Mouse (Mus musculus): ENCODE measurements around the gene Foxg1. TPM values are rescaled to one million over a fixed set of nuclear protein-coding genes. Genes with fewer than 3 reads are reported as not detected.

Gene Foxg1
- polyA plus RNA-seq (2016; fragmentation: Nextera tagmentation; extraction: Ambion mirVana) = not detected in 2 replicates

DNA sequence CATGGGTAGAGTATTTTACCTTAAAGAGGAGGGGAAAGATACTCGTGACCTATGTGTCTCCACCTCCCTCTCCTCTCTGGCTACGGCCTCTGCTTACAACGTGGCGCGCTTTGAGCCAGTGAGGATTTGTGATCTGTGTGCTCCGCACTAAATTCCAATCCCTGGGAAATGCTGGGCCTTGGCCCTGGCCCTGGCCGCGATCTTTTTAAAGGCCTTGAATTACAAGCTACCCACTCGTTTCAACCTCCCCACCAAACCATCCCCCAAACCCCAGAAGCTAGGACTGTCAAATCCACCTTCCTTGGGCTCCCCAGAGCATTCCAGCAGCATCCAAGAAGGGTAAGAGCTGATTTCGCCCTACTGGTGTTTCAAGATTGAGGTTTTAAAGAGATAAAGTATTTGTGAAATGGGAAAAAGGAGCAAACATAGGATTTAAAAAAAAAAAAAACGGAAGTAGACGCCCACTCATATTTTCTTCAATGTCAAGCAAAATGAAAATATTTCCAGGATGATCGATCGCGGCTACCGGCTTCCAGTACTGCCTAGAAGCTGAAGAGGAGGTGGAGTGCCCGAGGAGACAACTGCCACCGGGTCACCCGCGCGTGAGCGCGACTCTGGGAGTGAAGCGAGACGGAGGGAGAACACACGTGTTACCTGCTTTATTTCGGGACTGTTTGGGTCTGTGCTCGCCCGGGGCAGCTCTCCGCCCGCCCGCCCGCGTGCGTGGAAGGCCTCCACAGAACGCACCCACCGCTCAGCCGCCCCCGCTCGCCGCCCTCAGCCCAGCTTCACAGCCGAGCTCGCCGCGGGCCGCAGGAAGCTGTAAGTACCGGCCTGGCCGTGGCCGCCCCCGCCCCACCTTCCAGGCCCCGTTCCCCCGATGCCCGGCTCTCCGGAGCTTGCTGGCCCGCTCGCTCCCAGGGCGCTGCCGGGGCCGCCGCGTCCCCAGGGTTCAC is at the start of gene Foxg1:
TSS of gene Foxg1 (plus strand) at position 96 of the 956 bp plus-strand sequence.
- peaks cover 7% of the 10 kb centered on the region for H3K4me1 ChIP-seq (replicated peaks)
- H3K27ac ChIP-seq = no peak within 1 kb of the TSS
- H3K4me2 ChIP-seq = peak within 1 kb of the TSS; percentile 60
- no peak within 1 kb of the TSS; the same call in 1 of the 2 replicates for H3K9ac ChIP-seq (replicated peaks)
- WGBS = under 1% methylated on average over 52 of the region's 61 CpGs
- H3K4me3 ChIP-seq (replicated peaks) = peak within 1 kb of the TSS; percentile 41
- peak; percentile 23; the same call in 1 of the 2 replicates for ATAC-seq (ENCODE audit: insufficient number of reproducible peaks, insufficient read depth, low FRiP score, low TSS enrichment, low read depth)
- no peaks in the 10 kb centered on the region for H3K36me3 ChIP-seq
- peaks cover 76% of the 10 kb centered on the region for H3K27me3 ChIP-seq
- no peaks in the 10 kb centered on the region for H3K9me3 ChIP-seq

DNA sequence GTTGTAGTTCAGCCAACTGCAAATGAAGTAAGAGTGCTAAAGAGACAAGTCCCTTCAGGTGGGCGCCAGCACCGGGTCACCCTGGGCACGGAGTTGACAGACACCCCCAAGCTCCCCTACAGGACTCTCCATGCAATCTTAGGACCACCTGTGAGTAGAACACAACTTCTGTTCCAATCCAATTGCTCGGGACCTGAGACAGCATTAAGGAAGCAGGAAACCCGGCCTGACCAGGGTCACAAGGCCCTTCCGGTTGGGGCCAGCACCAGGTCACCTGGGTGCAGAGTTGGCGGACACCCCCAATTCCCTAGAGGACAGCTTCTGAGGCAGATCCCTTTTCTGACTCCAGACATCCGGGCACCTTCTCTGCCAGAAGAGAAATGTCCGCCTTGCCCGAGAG is 32.8 kb upstream of the Foxg1 start:
- Histone ChIP-seq H3K9ac (replicated peaks) (no peak overlapping the region), H3K9me3 (no peaks in the 10 kb centered on the region), H3K27me3 (no peaks in the 10 kb centered on the region), H3K36me3 (no peaks in the 10 kb centered on the region), H3K4me3 (replicated peaks) (no peak overlapping the region), H3K4me2 (no peak overlapping the region), H3K27ac (no peak overlapping the region), H3K4me1 (replicated peaks) (no peaks in the 10 kb centered on the region)
- ATAC-seq (ENCODE audit: insufficient number of reproducible peaks, insufficient read depth, low FRiP score, low TSS enrichment, low read depth) = no peak
- whole genome bisulfite sequencing = 84% methylated on average over 10 of the region's 10 CpGs

DNA sequence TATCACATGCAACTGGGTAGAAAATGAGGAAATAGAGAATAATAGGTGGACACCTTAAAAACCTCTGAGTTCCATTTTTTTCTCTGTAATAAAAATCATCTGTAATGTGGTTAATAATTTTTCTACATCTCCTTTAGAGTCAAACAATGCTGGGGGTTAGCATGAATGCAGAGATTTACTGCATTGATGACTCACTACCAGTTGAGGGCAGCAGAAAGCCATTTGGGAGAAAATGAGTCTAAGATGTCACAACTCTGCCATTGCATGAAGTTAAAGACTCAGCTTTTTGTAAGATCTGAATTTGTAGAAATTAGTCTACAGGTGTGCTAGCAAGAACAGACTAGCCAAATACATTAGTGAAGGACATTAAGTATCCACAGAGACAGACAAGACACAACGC is 13.5 kb upstream of the Foxg1 start:
- 51% methylated on average over 1 of the region's 1 CpGs for WGBS
- no peak overlapping the region for H3K4me3 ChIP-seq (replicated peaks)

DNA sequence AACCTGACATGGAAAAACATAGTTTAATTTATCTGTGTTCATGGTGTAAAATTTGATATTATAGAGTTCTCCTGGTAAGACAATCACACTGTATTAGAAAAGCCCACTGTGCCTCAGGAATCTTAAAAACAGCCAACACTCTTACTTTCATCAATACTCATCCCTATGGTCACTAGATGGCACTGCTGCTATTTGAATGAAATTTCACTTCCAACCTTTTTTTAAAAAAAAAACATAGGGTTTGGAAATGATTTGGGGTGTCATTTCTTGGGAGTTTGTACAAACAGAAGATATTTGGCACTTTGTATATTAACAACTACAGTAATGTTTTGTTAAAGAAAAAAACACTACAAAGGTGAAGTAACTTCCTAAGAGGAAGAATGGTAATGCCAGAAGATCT is 10.3 kb upstream of the Foxg1 start:
- no peak overlapping the region for H3K4me2 ChIP-seq
- no peak overlapping the region for H3K4me3 ChIP-seq (replicated peaks)
- no peak overlapping the region for H3K27ac ChIP-seq
- H3K9me3 ChIP-seq = no peaks in the 10 kb centered on the region
- peaks cover 58% of the 10 kb centered on the region for H3K27me3 ChIP-seq
- H3K4me1 ChIP-seq (replicated peaks) = no peaks in the 10 kb centered on the region
- H3K9ac ChIP-seq (replicated peaks) = no peak overlapping the region
- H3K36me3 ChIP-seq = no peaks in the 10 kb centered on the region
- no peak for ATAC-seq (ENCODE audit: insufficient number of reproducible peaks, insufficient read depth, low FRiP score, low TSS enrichment, low read depth)

More for the DNA sequence above, 13.5 kb upstream of the Foxg1 start:
- Histone ChIP-seq H3K9me3 (no peaks in the 10 kb centered on the region), H3K9ac (replicated peaks) (no peak overlapping the region), H3K4me2 (no peak overlapping the region), H3K27me3 (peaks cover 29% of the 10 kb centered on the region), H3K36me3 (no peaks in the 10 kb centered on the region), H3K27ac (no peak overlapping the region), H3K4me1 (replicated peaks) (no peaks in the 10 kb centered on the region)
- ATAC-seq (ENCODE audit: insufficient number of reproducible peaks, insufficient read depth, low FRiP score, low TSS enrichment, low read depth) = no peak

DNA sequence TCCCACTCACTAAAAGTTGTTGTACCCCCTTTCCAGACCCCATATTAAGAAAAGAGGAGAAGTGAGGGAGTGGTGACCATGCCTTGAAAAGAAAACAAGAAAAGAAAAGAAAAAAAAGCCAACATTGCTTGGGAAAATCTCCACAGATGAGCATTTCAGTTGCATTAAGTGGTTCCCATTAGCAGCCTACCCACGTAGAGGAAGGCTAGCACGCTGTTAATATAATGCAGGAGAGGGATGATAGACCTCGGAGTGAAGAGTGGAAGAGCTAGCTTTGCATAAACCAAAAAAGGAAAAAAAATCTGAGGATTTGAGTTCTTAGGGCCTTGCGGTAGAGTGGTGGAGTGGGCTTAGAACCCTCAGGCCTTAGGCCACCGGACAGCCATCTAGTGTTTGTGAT is 9.3 kb upstream of the Foxg1 start:
- no peaks in the 10 kb centered on the region for H3K36me3 ChIP-seq
- H3K4me3 ChIP-seq (replicated peaks) = no peak overlapping the region
- no peaks in the 10 kb centered on the region for H3K9me3 ChIP-seq
- no peak overlapping the region for H3K9ac ChIP-seq (replicated peaks)
- H3K4me1 ChIP-seq (replicated peaks) = no peaks in the 10 kb centered on the region
- no peak for ATAC-seq (ENCODE audit: insufficient number of reproducible peaks, insufficient read depth, low FRiP score, low TSS enrichment, low read depth)
- WGBS = 5% methylated on average over 5 of the region's 5 CpGs
- H3K27me3 ChIP-seq = peaks cover 68% of the 10 kb centered on the region
- H3K27ac ChIP-seq = no peak overlapping the region
- H3K4me2 ChIP-seq = no peak overlapping the region

DNA sequence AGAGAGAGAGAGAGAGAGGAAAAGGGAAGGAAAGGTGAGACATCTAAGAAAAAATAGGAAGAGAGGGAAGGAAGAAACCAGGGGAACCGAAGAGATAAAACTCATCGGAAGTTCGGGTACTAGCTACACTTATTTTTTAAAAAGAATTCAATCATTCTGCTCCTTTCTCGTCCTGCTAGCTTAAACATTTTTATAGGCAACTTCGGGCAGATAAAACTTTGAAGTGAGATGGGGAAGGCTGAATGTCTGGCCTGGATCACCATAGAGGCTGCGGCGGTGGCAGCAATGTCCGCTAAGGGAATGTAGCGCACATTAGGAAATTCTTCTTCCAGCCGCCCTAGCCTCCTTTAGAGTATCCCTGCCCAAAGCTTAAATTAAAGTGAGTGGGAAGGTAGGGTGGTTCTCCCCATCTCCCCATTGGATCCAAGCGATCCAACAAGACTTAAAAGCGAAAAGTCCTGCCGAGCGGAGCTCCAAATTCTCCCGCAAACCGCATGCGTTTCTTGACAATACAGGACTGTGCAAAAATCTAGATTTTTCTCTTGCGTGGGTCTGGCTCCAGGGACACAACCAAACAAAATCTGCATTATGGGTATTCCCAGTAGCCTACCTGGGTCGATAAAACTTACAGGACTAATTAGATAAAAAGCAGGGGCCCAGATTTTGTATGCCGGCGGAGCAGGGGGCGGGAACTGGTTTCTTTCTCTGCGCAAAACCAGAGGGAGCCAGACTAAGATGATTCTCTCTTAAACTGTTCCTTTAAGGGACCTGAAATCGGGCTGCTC is 8.4 kb upstream of the Foxg1 start:
- no peak for ATAC-seq (ENCODE audit: insufficient number of reproducible peaks, insufficient read depth, low FRiP score, low TSS enrichment, low read depth)
- no peaks in the 10 kb centered on the region for H3K9me3 ChIP-seq
- no peak overlapping the region for H3K9ac ChIP-seq (replicated peaks)
- under 1% methylated on average over 24 of the region's 24 CpGs for WGBS
- peaks cover 76% of the 10 kb centered on the region for H3K27me3 ChIP-seq
- H3K4me1 ChIP-seq (replicated peaks) = no peaks in the 10 kb centered on the region
- H3K4me3 ChIP-seq (replicated peaks) = peak overlapping the region; percentile 4; the same call in 1 of the 2 replicates
- no peaks in the 10 kb centered on the region for H3K36me3 ChIP-seq
- H3K4me2 ChIP-seq = peak overlapping the region; percentile 39
- H3K27ac ChIP-seq = no peak overlapping the region

DNA sequence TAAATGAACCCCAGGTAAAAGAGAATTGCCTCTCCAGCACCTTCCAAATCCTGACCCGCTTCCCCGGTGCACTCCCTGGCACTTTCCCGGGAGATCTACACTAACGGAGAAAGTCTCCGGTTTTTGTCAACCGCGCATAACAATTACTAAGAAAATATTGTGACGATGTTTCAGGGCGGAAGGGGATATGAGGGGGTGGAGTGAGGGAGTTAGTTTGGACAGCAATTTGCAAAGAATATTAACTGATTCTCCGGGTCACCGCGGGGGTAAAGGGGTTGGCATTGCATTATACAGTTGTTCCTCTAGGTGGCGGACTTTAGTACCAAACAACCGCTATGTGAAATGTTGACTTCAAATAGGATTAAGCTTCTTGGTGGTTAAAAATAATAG is 7.9 kb upstream of the Foxg1 start:
- H3K27ac ChIP-seq = no peak overlapping the region
- under 1% methylated on average over 14 of the region's 14 CpGs for WGBS
- ATAC-seq (ENCODE audit: insufficient number of reproducible peaks, insufficient read depth, low FRiP score, low TSS enrichment, low read depth) = no peak

DNA sequence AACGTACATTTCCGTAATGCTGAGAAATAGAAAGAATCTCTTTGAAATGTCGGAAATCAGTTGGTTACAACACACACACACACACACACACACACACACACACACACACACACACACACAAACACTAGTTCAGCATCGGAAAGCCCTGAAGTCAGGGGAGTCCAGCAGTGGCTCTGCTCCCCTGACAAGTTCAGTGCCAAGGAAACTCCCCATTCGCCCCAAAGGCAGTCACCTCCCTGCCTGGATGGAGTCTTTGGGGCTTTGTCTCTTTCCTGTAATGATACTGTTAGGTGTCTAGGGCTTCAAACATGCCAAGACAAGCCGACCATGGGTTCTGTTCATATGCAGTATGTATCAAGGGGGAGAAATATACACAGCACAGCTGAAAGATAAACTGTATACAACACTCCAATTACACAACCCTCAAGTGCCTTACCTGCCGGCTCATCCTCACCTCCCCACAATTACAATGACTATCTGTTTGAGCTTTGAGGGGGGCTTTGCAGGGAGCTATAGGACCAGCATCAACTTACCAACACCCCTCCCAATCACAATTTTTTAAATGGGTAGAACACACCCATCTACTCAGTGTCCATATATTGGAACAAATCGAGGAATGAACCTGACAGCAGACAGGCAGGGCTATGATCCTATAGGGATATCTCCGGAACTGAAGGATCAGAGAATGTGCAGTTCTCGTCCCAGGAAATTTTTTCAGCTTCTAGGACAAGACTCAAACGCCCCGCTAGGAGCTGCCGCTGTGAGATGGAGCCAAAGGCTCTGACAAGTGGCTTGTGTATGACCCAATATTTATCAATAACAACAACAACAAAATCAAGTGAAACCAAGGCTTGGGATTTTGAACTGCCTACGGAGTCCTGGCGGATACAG is 6.8 kb upstream of the Foxg1 start:
- peaks cover 88% of the 10 kb centered on the region for H3K27me3 ChIP-seq
- no peak for ATAC-seq (ENCODE audit: insufficient number of reproducible peaks, insufficient read depth, low FRiP score, low TSS enrichment, low read depth)
- no peaks in the 10 kb centered on the region for H3K9me3 ChIP-seq
- no peak overlapping the region for H3K27ac ChIP-seq
- H3K4me1 ChIP-seq (replicated peaks) = no peaks in the 10 kb centered on the region
- no peak overlapping the region for H3K4me3 ChIP-seq (replicated peaks)
- H3K36me3 ChIP-seq = no peaks in the 10 kb centered on the region
- no peak overlapping the region for H3K9ac ChIP-seq (replicated peaks)
- 1% methylated on average over 15 of the region's 15 CpGs for WGBS
- H3K4me2 ChIP-seq = no peak overlapping the region

More for the DNA sequence above, 7.9 kb upstream of the Foxg1 start:
- Histone ChIP-seq H3K9ac (replicated peaks) (no peak overlapping the region), H3K4me2 (peak overlapping the region; percentile 39), H3K4me1 (replicated peaks) (no peaks in the 10 kb centered on the region), H3K4me3 (replicated peaks) (peak overlapping the region; percentile 4; the same call in 1 of the 2 replicates), H3K36me3 (no peaks in the 10 kb centered on the region), H3K9me3 (no peaks in the 10 kb centered on the region), H3K27me3 (peaks cover 82% of the 10 kb centered on the region)

DNA sequence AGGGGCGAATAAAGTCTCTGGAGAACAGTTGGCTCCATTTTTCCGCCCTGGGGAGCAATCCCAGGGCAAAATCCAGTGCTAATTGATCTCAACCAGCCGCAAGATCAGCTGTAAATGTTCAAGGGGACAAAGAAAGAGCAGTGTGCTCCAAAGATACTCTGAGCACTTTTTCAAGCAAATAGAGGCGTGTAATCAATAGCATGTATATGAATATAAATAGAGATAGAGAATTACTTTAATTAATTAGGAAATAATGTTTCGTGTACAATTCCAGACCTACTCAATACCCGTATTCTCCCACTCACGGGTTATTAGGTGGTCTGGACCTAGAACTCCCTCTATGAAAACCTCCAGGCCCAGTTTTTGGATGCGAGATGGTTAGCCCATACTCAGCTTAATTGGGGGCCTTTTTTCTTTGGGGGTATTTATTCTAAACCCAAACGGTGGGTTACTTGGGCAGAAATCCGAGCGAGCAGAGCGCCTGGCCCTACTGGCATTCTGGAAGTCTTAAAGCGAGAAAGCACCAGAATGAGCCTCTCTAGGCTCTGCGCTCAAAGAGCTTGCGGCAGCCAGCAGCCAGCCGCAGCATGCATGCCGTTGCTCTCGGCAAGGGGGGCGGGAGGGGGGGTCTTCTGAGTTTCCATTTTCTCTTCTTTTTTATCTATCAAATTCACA is 6.0 kb upstream of the Foxg1 start:
- H3K4me2 ChIP-seq = no peak overlapping the region
- H3K27me3 ChIP-seq = peaks cover 81% of the 10 kb centered on the region
- H3K27ac ChIP-seq = no peak overlapping the region
- no peaks in the 10 kb centered on the region for H3K9me3 ChIP-seq
- ATAC-seq (ENCODE audit: insufficient number of reproducible peaks, insufficient read depth, low FRiP score, low TSS enrichment, low read depth) = no peak
- H3K4me3 ChIP-seq (replicated peaks) = no peak overlapping the region
- H3K4me1 ChIP-seq (replicated peaks) = no peaks in the 10 kb centered on the region
- H3K9ac ChIP-seq (replicated peaks) = no peak overlapping the region
- H3K36me3 ChIP-seq = no peaks in the 10 kb centered on the region
- under 1% methylated on average over 19 of the region's 19 CpGs for WGBS

DNA sequence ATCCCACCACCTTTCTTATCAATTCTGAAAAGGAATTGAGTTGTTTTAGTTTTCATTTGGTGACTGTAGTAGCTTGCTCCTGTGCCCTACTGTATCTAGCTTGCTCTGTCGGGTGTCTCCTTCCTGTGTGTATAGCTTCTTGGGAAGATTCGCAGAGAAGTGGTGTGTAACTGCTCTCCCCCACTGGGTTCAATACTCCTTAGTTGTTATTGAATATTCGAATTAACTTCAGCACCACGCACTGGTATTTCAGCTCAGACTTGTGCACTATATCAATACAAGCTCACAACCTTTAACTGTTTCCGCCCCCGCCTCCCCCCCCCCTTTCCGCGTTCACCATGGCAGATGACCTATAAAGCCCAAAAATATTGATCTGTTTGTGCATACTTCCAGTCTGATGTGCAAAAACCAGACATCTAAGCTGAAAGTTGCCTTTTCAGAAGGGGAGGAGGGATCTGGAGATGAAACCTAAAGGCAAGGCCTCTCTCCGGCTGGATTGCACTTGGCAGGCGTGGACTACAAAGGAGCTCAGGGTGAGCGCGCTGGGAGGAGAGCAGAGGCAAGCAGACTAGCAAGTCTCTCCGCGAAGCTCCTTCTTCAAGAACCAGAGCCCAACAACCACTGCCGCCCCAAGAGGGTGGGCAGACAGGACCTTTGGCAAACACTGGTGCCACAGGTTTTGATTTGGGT is 5.0 kb upstream of the Foxg1 start:
- H3K4me2 ChIP-seq = no peak overlapping the region
- no peak overlapping the region for H3K4me3 ChIP-seq (replicated peaks)
- no peaks in the 10 kb centered on the region for H3K36me3 ChIP-seq
- no peak for ATAC-seq (ENCODE audit: insufficient number of reproducible peaks, insufficient read depth, low FRiP score, low TSS enrichment, low read depth)
- peaks cover 88% of the 10 kb centered on the region for H3K27me3 ChIP-seq
- WGBS = under 1% methylated on average over 15 of the region's 15 CpGs
- no peaks in the 10 kb centered on the region for H3K9me3 ChIP-seq
- no peaks in the 10 kb centered on the region for H3K4me1 ChIP-seq (replicated peaks)
- H3K9ac ChIP-seq (replicated peaks) = no peak overlapping the region
- no peak overlapping the region for H3K27ac ChIP-seq

Measured in limb, embryonic 12.5 days (tissue).